Mouse (Mus musculus) thymus, postnatal 25 days (tissue): ENCODE data around the gene Txnrd2.

ENCODE experiments used
- DNase-seq: peaks from one replicate; pipeline ENCODE4 v3.0.0; 2022

The Txnrd2 gene

GRCm38 (mm10) chr16:18394056-18394455, 32.1 kb upstream of the Txnrd2 start:
- no peak for DNase-seq

DNA sequence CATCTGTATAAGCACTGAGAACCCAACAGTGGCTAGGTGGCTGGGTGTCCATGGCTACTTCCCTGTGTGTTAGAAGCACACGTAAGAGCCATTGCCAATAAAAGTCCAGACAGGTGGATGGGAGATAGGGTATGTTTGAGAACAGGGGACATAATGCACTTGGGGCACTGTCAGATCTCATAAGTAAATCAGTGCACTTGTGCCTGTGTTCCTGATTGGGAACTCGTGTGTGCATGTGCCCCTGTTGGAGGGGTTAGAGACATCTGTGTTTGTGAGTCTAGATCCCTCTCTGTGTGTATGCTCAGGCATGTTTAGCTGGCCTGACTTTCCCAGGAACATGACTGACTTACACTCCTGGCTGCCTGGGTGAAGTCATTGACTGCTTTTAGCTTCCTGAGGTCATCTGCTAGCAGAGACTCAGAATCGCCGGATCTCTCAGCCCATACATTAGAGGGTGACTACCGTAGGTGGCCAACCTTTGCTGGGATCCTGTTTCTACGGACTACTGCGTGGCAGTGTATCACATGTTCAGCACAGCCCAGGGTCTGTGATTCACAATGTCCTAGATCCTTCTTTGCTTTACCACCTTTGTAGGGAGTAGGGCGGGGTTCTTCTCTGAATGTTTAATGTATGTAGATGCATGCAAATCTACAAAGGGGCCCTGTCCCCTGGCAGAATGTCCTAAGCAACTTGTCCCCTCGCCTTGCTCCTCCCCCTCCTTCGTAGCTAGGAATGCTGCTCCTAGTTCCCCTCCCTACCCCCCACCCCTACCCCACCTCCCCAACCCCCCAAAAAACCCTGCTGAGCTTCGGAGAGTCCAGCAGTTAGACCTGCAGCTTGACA, 31.2 kb upstream of the Txnrd2 start:
- DNase-seq: no peak

- DNase-seq: no peak
These were observed 30.6 kb upstream of the Txnrd2 start for GRCm38 (mm10) chr16:18395620-18396036.

DNA sequence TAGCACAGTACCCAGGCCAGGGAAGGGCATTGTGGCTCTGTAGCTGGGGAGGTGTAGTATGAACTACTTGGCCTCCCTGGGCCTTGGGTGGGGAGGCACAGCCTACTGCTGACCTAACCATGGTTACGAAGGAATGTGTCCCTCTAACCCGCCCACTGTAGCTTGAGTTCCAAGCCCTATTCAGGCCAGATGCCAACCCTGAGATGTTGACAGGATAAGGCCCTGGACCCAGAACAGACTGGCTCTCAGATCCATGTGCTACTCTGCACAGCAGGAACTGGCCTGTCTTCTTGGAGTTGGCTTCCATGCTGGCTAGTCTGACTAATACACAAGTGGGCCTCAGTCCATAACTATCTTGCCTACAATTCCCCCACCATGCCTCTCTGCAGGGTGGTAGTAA, 30.0 kb upstream of the Txnrd2 start:
- DNase-seq: no peak

- no peak for DNase-seq
These were observed 29.2 kb upstream of the Txnrd2 start for GRCm38 (mm10) chr16:18396791-18397621.

- no peak for DNase-seq
These were observed 26.2 kb upstream of the Txnrd2 start for GRCm38 (mm10) chr16:18400028-18400427.

GRCm38 (mm10) chr16:18400472-18401216, 25.5 kb upstream of the Txnrd2 start:
- no peak for DNase-seq

GRCm38 (mm10) chr16:18403285-18403684, 22.9 kb upstream of the Txnrd2 start:
- no peak for DNase-seq

DNA sequence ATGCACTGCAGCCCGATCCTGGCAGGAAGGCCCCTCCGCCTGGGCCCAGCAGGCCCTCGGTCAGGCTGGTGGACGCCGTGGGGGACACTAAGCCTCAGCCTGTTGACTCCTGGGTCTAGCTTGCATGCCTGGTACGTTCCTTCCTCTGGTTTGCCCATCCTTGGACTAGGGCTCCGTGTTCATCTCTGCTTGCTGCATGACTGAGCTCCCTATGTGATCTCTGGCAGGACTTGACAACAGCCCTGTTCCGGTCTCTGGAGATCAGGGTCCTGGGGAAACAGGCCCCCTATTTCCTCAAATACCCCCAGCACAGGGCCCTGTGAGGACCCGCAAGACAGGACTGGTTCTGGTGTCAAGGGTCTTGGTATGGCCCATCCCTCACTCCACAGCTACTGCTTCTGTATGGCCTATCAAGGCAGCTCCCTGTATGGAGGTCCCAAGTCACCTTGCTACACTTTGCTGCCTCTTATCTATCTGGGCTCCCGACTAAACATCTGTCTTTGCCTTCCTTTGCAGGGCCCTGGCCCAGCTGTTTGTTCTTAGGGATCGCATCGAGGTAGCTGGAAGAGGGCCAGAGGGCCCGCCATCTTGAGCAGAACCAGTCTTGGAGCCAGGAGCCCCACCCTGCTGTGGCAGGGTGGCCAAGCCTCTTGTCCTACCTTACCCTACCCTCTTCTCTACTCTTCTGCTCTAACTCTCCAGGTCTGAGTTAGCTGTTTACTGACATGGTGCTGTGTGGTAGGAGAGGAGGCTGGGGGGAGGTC, 20.9 kb upstream of the Txnrd2 start:
- DNase-seq: no peak

DNA sequence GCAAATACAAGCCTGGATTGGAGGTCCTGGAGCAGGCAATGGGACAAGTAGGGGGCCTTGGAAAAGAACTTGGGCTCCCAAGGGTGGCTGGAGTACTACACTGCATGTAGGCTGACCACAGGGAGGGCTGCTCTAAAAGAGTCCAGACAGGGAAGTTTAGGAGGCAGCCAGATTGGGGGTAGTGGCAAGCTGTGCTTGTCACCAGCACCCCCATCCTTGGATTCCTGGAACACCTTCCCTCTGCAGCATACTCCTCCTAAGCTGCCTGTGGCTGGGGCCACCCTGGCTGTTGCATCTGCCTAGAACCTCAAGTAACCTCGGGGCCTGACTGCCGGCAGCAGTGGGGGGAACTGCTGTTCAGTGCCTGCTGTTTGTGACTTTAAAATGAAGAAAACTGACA, 20.3 kb upstream of the Txnrd2 start:
- DNase-seq: no peak

DNA sequence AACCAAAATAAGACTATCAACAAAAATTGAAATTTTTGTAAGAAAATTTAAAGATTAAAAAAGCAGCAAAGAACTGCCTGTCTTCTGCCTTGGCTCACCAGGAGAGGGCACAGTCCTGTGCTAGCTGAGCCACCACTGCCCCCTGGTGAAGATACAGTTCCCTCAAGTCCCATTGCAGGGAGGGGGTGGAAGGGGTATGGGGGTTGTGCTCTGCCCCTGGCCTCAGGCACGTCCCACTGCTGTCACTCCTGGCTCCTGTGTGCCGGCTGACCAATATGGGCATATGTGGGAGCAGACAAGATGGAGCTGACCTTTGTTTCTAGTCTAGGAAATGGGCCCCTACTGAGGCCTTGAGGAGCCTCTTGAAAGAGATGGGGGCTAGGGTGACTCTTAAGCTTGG, 19.9 kb upstream of the Txnrd2 start:
- peak; percentile 73 for DNase-seq

DNA sequence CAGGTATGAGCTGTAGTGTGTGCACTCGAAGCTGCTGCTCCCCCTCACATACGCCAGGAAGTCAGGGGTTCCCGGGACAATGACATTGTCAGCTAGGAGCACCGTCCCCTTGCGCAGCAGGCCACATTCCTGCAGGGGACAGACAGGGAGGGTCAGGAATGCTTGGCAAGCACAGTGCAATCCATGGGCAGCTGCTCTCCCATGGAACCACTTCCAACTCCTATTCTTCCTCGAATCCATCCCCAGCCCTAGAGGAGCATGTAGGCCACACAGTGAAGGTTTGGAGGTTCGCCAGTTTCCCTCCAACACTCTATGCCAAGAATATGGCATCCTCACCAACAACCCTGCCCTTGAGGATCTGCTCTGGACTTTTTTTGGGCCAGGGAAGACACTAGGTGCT, 18.3 kb upstream of the Txnrd2 start:
- DNase-seq: no peak

DNA sequence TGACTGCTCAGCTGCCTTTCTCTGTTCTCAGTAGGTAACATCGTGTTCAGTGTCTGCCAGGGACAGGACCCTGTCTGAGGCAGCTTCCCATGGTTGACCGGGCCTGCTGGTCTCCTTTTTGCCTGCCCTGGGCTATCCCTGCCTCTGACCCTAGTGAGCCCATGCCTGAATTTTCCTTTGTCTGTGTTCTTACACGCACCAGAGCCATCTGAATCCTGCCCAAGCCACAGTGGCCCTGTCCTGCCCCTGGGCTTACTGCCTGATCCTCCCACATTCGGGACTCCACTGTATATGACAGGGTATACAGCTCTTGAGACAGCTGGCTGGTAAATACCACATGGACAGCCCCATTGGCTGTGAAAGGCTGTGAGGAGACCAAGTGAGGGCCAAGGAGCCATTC, 16.4 kb upstream of the Txnrd2 start:
- DNase-seq: no peak

- DNase-seq: no peak
These were observed 15.8 kb upstream of the Txnrd2 start for GRCm38 (mm10) chr16:18410418-18410817.

DNA sequence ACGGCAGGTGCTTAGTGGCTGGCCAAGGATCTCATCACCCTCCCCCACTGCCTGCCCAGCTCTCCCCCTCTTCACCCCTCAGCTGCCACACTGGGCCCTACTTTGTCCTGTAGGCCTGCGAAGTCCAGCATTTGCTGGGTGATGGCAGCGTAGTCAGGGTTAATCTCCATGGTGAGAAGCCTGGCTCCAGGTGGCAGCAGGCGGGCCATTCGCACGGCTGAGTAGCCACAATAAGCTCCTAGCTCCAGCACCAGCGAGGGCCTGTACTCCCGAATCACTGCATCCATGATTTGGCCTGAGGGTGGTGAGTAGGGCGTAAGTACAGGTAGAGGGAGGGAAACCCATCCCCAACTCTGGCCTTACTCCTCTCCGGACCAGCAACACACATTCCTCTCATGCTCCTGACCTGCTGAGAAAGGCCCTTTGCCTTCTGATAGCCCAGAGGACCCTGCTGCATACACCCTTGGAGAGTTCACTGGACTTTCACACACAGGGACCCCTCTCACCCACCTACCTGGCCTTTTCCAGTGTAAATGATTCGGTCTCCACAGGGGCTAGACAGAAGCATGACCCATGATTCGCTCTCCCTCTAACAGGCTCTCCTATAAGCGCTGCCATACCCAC, 15.0 kb upstream of the Txnrd2 start:
- DNase-seq: no peak

DNA sequence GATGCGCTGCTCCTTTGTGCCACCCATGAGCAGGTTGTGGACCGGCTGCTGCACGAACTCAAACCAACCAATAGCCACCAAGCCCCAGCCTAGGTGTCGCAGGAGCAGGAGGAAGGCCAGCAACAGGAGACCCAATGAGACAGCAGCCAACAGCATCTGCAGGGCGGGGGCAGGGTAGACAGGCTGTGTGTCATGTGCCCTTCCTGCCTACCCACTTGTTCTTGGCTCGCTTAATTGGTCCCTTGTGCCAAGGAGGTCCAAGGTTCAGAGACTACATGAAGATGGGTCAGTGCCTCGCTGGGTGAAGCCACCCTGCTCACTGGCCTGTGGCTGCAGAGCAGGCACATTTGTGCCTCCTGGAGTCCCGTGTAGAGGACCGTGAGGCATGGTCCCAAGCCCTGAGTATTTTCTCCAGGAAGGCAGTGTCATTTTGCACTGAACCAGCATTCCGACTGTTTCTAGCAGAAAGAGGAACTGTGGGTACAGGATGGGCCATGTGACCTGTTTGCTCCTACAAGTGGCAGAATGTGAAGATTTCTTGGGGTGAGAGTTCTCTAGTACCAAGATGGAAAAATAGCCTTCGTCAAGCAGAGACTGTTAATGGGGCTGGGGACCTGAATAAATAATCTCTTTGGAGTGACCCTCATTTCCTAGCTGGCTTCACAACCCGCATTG, 14.2 kb upstream of the Txnrd2 start:
- DNase-seq: peak; percentile 33

- no peak for DNase-seq
These were observed 13.0 kb upstream of the Txnrd2 start for GRCm38 (mm10) chr16:18413032-18413816.

GRCm38 (mm10) chr16:18416094-18416761, 10.0 kb upstream of the Txnrd2 start:
- DNase-seq: peak; percentile 14

DNA sequence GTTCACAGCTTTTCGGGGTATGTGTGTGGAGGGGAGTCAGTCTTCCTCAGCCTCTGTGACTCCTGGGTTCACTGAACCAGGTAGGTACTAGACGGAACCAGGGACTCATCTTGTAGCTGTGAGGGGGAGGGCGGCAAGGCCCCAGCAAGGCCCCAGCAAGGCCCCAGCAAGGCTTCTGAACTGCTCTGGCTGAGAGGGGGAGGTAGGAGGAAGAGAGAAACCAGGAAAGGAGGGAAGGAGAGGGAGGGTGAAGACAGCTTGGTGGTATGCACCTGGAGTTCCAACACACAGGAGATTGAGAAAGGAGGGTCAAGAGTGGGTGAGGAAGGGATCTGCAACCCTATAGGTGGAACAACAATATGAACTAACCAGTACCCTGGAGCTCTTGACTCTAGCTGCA, 9.3 kb upstream of the Txnrd2 start:
- DNase-seq: no peak

- DNase-seq: no peak
These were observed 8.7 kb upstream of the Txnrd2 start for GRCm38 (mm10) chr16:18417491-18417890.
